Mouse (Mus musculus) heart, postnatal 36 days (tissue): ENCODE results near the gene Mettl22. TPM values are rescaled to one million over a fixed set of nuclear protein-coding genes. Genes with fewer than 3 reads are reported as not detected.

ENCODE experiments used
- total RNA-seq, 2 experiments: library from RNA; stranded (reverse); gene quantifications; 2 replicates each; pipeline ENCODE4 v1.2.3; 2021

The Mettl22 gene
- total RNA-seq, 2 experiments from 2014 or later, result 30.5 to 33.8 TPM

Other genes starting within 250 kb of the Mettl22 start
- gene Tmem114, start 45.7 kb upstream of the Mettl22 start, total RNA-seq, result not detected
- gene Abat, start 42.6 kb downstream of the Mettl22 start, total RNA-seq, result 1 to 10 TPM; 3.9 to 4.7 TPM
- gene Pmm2, start 166.9 kb downstream of the Mettl22 start, total RNA-seq, result 10 to 100 TPM; 33.5 to 36.0 TPM
- 10 to 100 TPM; 16.7 to 16.8 TPM for gene Tmem186, start 166.9 kb downstream of the Mettl22 start, total RNA-seq
- 10 to 100 TPM; 16.9 to 18.0 TPM for gene Carhsp1, start 201.4 kb downstream of the Mettl22 start, total RNA-seq
- gene Gm5767, start 210.0 kb downstream of the Mettl22 start, total RNA-seq, result not detected